8 mouse cellular contexts compared by ENCODE assay signal in genomic region chr8:126662797-126663784, GRCm38 (mm10).
DNase-seq lines count a peak whose midpoint lies in the region; ATAC-seq and TF ChIP-seq lines count a peak whose summit lies in the region.

No protein-coding gene starts in this region.

- H3K27me3 ChIP-seq in heart, embryonic 13.5 days (replicated peaks) = no peaks in the 10 kb centered on the region
- no peaks in the 10 kb centered on the region for H3K27me3 ChIP-seq in kidney, embryonic 16.5 days (ENCODE audit: insufficient read depth, low read length)
- no peaks in the 10 kb centered on the region for H3K27me3 ChIP-seq in midbrain, embryonic 13.5 days

- no peak for TF ChIP-seq POLR2A in bone marrow, adult 2 months (IDR thresholded peaks at IDR 0.05; ENCODE audit: borderline replicate concordance, control insufficient read depth, low read depth, low read length)

- H3K4me1 ChIP-seq in bone marrow, adult 2 months (ENCODE audit: control insufficient read depth, insufficient read depth, low read length) = peaks cover 12% of the 10 kb centered on the region
- H3K4me1 ChIP-seq in heart, embryonic 13.5 days = peaks cover 87% of the 10 kb centered on the region
- H3K4me1 ChIP-seq in kidney, embryonic 16.5 days (ENCODE audit: insufficient read depth, low read length) = peaks cover 92% of the 10 kb centered on the region
- H3K4me1 ChIP-seq in midbrain, embryonic 13.5 days (replicated peaks) = peaks cover 89% of the 10 kb centered on the region

- H3K27ac ChIP-seq in bone marrow, adult 2 months (ENCODE audit: control insufficient read depth, insufficient read depth, low read depth, low read length, poor library complexity) = peak overlapping the region; percentile 21
- peak overlapping the region; percentile 94 for H3K27ac ChIP-seq in heart, embryonic 13.5 days (replicated peaks)
- H3K27ac ChIP-seq in kidney, embryonic 16.5 days (ENCODE audit: low read length) = peak overlapping the region; percentile 89
- H3K27ac ChIP-seq in midbrain, embryonic 13.5 days = peak overlapping the region; percentile 91

- WGBS in bone marrow, adult 2 months = 8% methylated on average over 14 of the region's 14 CpGs
- 42% methylated on average over 14 of the region's 14 CpGs for WGBS in heart, embryonic 13.5 days
- 15% methylated on average over 14 of the region's 14 CpGs for WGBS in kidney, embryonic 16.5 days
- WGBS in midbrain, embryonic 13.5 days = 41% methylated on average over 14 of the region's 14 CpGs

- intact Hi-C loops in left cerebral cortex, postnatal 14 days (cut with DNase I) = loop anchor here (10.0 kb wide), 1 partner anchor 138 kb away; no protein-coding TSS in a partner anchor
- intact Hi-C loops in left cerebral cortex, postnatal 36 days (cut with DNase I) = no loop called here

- H3K9ac ChIP-seq in heart, embryonic 13.5 days = peak overlapping the region; percentile 66
- peak overlapping the region; percentile 53 for H3K9ac ChIP-seq in kidney, embryonic 16.5 days (replicated peaks; ENCODE audit: low read length)
- H3K9ac ChIP-seq in midbrain, embryonic 13.5 days (replicated peaks) = peak overlapping the region; percentile 15

- TF ChIP-seq CTCF in bone marrow, adult 2 months (IDR thresholded peaks at IDR 0.05; ENCODE audit: control insufficient read depth, insufficient read depth, low read length) = no peak

- no peak for ATAC-seq in heart, embryonic 13.5 days (ENCODE audit: extremely low read depth, insufficient number of reproducible peaks, low FRiP score, low TSS enrichment)
- no peak for ATAC-seq in kidney, embryonic 16.5 days (ENCODE audit: low FRiP score, low TSS enrichment)
- ATAC-seq in midbrain, embryonic 13.5 days = no peak

- no peak overlapping the region for H3K4me2 ChIP-seq in heart, embryonic 13.5 days
- peak overlapping the region; percentile 14; the same call in 1 of the 2 replicates for H3K4me2 ChIP-seq in kidney, embryonic 16.5 days (replicated peaks; ENCODE audit: low read depth, low read length)
- H3K4me2 ChIP-seq in midbrain, embryonic 13.5 days (replicated peaks) = 0 out of 2 replicates have a peak overlapping the region, but pooled peaks have one; percentile 4

- peak; percentile 37 to 81 for DNase-seq in left cerebral cortex, postnatal 14 days (ENCODE audit: low spot score in 2 of 2)
- no peak for DNase-seq in left cerebral cortex, postnatal 36 days (ENCODE audit: low spot score in 2 of 2)
- peak; percentile 72 for DNase-seq in thymus, postnatal 4 days
- DNase-seq in layer of hippocampus, adult 9-11 months = no peak

- H3K36me3 ChIP-seq in heart, embryonic 13.5 days = no peaks in the 10 kb centered on the region
- no peaks in the 10 kb centered on the region for H3K36me3 ChIP-seq in kidney, embryonic 16.5 days (ENCODE audit: insufficient read depth, low read length)
- no peaks in the 10 kb centered on the region for H3K36me3 ChIP-seq in midbrain, embryonic 13.5 days

- no peak overlapping the region for H3K4me3 ChIP-seq in bone marrow, adult 2 months (replicated peaks; ENCODE audit: control insufficient read depth, low read depth, low read length)
- no peak overlapping the region for H3K4me3 ChIP-seq in heart, embryonic 13.5 days
- no peak overlapping the region for H3K4me3 ChIP-seq in kidney, embryonic 16.5 days (ENCODE audit: low read length)
- H3K4me3 ChIP-seq in midbrain, embryonic 13.5 days (replicated peaks) = no peak overlapping the region

- no peaks in the 10 kb centered on the region for H3K9me3 ChIP-seq in heart, embryonic 13.5 days
- no peaks in the 10 kb centered on the region for H3K9me3 ChIP-seq in kidney, embryonic 16.5 days (ENCODE audit: low read length)
- H3K9me3 ChIP-seq in midbrain, embryonic 13.5 days = no peaks in the 10 kb centered on the region

Comparison
In these comparisons a context has a peak if more than half of its experiments do, and no peak if none do; other contexts are left out.
1. DNase-seq: peak in left cerebral cortex, postnatal 14 days (2 of 2) and thymus, postnatal 4 days (single experiment); none in left cerebral cortex, postnatal 36 days (0 of 2) and layer of hippocampus, adult 9-11 months (single experiment).
2. H3K27ac ChIP-seq: peak in every context shown above with its lines; median percentile 94 in heart, embryonic 13.5 days; 91 in midbrain, embryonic 13.5 days; 89 in kidney, embryonic 16.5 days; 21 in bone marrow, adult 2 months.
3. H3K9ac ChIP-seq: peak in every context shown above with its lines; median percentile 66 in heart, embryonic 13.5 days; 53 in kidney, embryonic 16.5 days; 15 in midbrain, embryonic 13.5 days.